Mouse (Mus musculus): Measurements from ENCODE around the gene Spop. TPM values are rescaled to one million over a fixed set of nuclear protein-coding genes. Genes with fewer than 3 reads are reported as not detected.

Spop gene
- polyA plus RNA-seq (2015; fragmentation: Illumina TruSeq; extraction: RNeasy Lipid Tissue Mini Kit (QIAGEN cat#74804); ENCODE audit: insufficient read depth, low read depth, low replicate concordance), result 31.2 TPM

GRCm38 (mm10) chr11:95413641-95414535 is at the start of gene Spop:
Gene Spop (plus strand): TSS chr11:95414080.

GRCm38 (mm10) chr11:95384319-95384972 is 29.4 kb upstream of the Spop start, which contains the start of gene Slc35b1:
Gene Slc35b1 (plus strand): TSS chr11:95384692.

GRCm38 (mm10) chr11:95514298-95514861 is 100.5 kb downstream of the Spop start, which contains the start of gene Nxph3:
Gene Nxph3 (minus strand): TSS chr11:95514570.

Other genes with a start within 250 kb of the Spop start
- gene Tac4, start 152.6 kb upstream of the Spop start, polyA plus RNA-seq (2015; fragmentation: Illumina TruSeq; extraction: RNeasy Lipid Tissue Mini Kit (QIAGEN cat#74804); ENCODE audit: insufficient read depth, low read depth, low replicate concordance), result not detected
- gene Kat7, start 103.8 kb upstream of the Spop start, polyA plus RNA-seq (2015; fragmentation: Illumina TruSeq; extraction: RNeasy Lipid Tissue Mini Kit (QIAGEN cat#74804); ENCODE audit: insufficient read depth, low read depth, low replicate concordance), result 8.1 TPM
- gene Fam117a, start 77.1 kb upstream of the Spop start, polyA plus RNA-seq (2015; fragmentation: Illumina TruSeq; extraction: RNeasy Lipid Tissue Mini Kit (QIAGEN cat#74804); ENCODE audit: insufficient read depth, low read depth, low replicate concordance), result 8.7 TPM
- gene Slc35b1, start 29.4 kb upstream of the Spop start, polyA plus RNA-seq (2015; fragmentation: Illumina TruSeq; extraction: RNeasy Lipid Tissue Mini Kit (QIAGEN cat#74804); ENCODE audit: insufficient read depth, low read depth, low replicate concordance), result 34.2 TPM
- gene Nxph3, start 100.5 kb downstream of the Spop start, polyA plus RNA-seq (2015; fragmentation: Illumina TruSeq; extraction: RNeasy Lipid Tissue Mini Kit (QIAGEN cat#74804); ENCODE audit: insufficient read depth, low read depth, low replicate concordance), result not detected
- 0.31 TPM for gene Ngfr, start 173.7 kb downstream of the Spop start, polyA plus RNA-seq (2015; fragmentation: Illumina TruSeq; extraction: RNeasy Lipid Tissue Mini Kit (QIAGEN cat#74804); ENCODE audit: insufficient read depth, low read depth, low replicate concordance)